Mouse (Mus musculus) spleen, adult 18-20 months (tissue): ENCODE measurements at regions not wholly inside any gene's neighbourhood (a gene's known extent, or its start where the extent isn't known, plus 50 kb on each side); places are given as distances from the start of the nearest gene placed in this dataset.

ENCODE experiments used
- DNase-seq, 2 experiments: peaks; one replicate each; pipeline ENCODE4 v3.0.0; 2022; ENCODE audit warnings: mixed read lengths in 2 of 2

DNA sequence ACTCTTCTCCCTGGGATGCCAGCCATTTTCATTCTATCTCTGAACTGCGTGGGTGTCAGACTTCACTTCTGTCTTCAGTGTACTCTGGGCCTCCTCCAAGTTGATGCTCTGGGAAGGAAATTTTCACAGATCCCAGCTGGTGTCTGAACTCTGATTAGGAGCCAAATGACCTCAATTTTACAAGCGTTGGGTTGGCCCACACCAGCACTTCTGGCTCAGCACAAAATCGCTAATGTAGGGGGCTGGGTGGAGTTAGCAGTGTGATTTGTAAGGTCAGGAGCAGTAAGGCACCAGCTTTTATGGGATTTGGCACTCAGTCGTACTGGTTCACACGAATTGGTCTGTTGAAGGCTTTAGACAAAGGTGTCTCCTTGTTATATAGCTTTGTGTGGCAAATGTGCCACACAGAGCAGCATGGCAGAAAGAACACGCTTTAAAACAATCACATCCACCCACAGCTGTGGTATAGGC, 576.3 kb upstream of the Kdm8 start:
- DNase-seq: no peak

GRCm38 (mm10) chr7:124868621-124869020, 575.9 kb upstream of the Kdm8 start:
- no peak for DNase-seq

GRCm38 (mm10) chr7:124880771-124881170, 563.7 kb upstream of the Kdm8 start:
- DNase-seq: no peak

GRCm38 (mm10) chr7:124907233-124907632, 537.2 kb upstream of the Kdm8 start:
- DNase-seq: no peak

DNA sequence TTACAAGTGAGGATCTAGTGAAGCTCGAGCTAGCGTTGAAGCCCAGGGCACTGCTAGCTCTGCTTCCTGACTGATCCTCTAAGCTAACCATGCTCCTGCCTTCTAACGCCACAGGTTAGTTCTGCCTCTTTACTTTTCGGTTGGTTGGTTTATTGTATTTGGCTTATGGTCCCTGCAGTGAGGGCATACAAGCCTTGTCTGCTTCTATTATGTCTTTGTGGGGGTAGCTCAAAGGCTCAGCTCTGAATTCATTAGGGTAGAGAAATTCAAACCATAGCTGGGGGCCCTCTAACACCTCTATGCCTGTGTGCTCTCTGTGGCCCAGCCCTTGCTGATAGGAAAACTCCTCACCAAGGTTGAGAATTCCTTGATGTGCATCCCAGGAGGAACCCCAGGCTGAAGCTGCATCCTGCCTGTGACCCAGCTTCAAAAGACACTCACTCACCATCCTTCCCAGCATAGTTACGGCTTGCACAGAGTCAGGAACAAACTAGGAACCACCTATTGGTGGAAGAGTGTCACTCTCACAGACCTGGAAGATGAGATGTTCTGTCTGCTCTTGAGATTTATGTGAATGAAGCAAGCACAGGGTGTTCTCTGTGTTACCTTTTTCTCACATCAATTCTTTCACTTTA, 536.7 kb upstream of the Kdm8 start:
- no peak for DNase-seq

DNA sequence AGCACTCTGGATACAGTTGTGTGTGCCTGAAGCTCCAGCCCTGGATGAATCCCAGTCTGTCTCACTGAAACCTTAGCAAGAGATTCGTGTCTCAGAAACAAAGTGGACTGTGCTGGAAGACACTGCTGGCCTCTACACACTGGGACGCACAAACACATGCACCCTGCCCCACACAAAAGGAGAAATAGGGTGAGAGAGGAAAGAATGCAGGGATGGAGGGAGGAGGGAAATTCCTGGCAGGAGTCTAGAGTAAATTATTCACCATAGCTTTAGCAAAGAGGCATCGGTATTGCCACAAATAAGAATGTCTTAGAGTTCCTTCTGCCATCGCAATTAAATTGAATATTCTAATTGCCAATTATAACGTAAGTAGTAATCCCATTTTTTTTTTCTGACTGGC, 530.4 kb upstream of the Kdm8 start:
- no peak for DNase-seq

DNA sequence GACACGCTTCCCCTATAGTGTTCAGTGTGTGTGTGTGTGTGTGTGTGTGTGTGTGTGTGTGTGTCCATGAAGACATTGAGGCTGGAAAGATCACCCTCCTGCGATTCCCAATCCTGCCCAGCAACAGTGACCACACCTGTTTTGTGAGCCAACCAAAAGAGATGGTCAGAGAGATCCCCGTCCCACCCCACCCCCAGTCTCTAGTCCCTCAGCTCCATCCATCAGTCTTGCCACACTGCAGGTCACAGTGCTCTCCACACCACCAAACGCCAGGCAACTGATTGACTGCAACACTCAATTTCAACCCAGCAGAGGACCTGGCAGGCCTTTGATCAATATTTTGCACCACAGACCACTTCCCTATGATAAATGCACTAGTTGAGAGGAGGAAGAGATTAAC, 530.0 kb upstream of the Kdm8 start:
- DNase-seq: no peak

- no peak for DNase-seq
These were observed 529.5 kb upstream of the Kdm8 start for GRCm38 (mm10) chr7:124914972-124915371.

DNA sequence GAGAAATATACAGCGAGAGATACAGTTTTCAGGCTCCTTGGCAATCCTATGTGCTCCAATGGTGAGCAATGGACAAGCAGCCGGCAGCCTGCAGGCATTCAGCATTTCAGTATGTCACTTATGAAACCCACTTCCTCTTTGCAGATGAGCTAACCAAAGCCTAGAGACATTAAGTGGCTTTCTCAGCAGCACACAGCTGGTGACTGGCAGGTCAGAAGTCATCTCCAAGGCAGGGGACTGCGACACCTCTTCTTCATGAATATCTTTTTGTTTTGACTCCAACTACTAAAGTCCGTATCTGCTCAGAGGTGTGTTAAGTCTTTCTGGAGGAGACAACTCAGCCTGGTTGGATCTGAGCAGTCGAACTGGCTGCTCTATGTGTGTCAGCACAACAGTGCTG, 528.8 kb upstream of the Kdm8 start:
- DNase-seq: no peak

- no peak for DNase-seq
These were observed 526.8 kb upstream of the Kdm8 start for GRCm38 (mm10) chr7:124917606-124918120.

GRCm38 (mm10) chr7:124922806-124923205, 521.7 kb upstream of the Kdm8 start:
- no peak for DNase-seq

- no peak for DNase-seq
These were observed 510.9 kb upstream of the Kdm8 start for GRCm38 (mm10) chr7:124933573-124933972.

DNA sequence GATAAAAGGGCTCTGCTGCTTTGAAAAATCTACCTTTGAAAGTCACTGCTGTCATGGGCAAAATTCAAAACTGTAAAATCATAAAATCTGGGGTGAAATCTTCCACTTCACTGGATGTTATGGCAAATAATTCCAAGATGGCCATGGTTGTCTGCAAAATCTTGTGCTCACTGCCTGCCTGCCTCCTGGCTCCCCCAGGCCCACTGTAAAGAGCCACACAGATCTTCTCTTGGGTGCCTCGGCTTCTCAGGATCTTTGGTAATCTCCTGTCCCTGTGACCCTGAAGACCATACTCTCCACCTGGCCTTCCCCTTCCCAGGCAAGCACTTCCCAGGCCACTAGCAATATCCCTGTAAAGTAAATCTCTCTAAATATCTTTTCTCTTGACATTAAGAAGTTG, 505.1 kb upstream of the Kdm8 start:
- no peak for DNase-seq

DNA sequence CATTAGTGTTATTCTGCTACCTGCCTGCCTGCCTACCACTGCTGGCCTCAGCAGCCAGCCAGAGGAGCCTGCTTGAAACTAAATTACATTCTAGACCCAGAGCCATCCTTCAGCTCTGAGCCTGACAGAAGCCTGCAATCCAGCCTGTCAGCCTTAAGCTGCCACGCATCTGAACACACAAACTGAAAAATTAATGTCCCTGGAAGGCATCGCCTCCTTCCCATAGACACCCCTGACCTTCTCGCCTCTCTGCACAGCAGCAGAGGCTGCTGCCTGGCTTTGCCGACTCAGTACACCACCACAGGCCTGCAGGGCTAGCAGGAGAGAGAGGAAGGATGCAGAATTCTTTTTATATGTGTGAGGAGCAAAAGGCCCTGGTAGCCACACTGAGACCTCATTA, 502.9 kb upstream of the Kdm8 start:
- DNase-seq: no peak

GRCm38 (mm10) chr7:124946424-124946823, 498.1 kb upstream of the Kdm8 start:
- no peak for DNase-seq

- DNase-seq: no peak
These were observed 487.1 kb upstream of the Kdm8 start for GRCm38 (mm10) chr7:124957329-124957728.

DNA sequence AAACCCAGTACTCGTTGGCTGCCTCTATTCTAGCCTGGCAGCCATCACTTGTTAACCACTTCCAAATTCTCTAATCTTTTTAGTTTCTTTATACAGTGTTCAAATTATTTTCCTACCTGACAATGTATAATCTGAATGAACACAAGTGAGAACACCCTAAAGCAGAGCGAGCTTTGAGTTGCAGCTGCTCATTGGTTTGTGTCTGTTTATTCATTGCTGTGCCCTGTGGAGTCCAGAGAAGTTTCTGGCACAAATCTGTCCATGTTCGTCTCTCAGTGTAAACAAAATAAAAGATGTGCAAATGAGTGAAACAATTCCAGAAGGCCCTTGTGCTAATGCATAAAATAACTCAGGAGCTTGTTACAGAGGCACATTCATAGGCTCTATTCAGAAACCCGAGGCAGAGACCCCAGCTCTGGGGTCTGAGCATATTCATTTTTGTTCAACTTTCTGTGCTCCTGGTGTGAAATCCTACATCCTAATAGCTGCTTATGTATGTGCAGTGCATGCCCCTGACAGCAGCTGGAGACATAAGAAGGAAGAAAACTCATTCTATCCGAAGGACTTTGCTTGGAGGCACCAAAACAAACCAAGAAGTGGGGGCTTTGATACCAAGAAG, 469.5 kb upstream of the Kdm8 start:
- DNase-seq: no peak

- no peak for DNase-seq
These were observed 455.0 kb upstream of the Kdm8 start for GRCm38 (mm10) chr7:124989456-124989855.

DNA sequence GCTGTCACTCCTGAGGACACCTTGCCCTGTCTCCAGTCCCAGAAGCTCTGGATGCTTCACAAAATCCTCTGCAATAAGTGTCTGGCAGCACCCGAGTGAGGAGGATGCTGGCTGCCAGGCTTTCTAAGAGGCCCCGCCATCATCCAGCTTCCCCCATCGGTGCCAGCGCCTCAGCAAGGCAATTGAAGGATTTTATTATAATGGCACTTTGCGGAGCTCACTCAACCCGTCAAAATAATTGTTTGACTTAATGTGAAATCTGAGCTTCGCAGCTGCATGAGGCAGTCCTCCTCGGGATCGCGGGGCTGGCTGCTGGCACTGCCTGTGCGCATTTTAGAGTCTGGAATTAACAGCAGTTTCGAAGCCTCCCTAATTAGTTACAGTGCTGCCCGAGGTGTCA, 453.8 kb upstream of the Kdm8 start:
- DNase-seq: no peak

DNA sequence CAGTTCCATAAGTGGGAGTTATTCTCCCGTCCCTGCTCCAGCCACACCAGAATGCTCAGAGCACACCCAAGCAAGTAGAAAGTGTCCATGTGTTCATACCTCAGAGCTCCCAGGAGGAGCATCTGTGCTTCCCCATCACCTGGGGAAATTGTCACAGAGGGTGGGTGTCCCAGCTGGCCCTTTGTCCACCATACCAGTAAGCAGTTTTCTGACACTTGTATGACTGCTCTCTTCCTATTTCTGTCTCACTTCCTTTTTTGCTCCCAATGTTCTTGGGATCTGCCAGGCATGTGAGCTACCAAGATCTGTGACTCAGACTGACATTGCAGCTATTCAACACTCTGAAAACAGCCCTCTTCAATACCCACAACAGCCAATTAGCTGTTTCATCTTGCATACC, 447.9 kb upstream of the Kdm8 start:
- no peak for DNase-seq

GRCm38 (mm10) chr7:125000669-125001068, 443.8 kb upstream of the Kdm8 start:
- DNase-seq: no peak

DNA sequence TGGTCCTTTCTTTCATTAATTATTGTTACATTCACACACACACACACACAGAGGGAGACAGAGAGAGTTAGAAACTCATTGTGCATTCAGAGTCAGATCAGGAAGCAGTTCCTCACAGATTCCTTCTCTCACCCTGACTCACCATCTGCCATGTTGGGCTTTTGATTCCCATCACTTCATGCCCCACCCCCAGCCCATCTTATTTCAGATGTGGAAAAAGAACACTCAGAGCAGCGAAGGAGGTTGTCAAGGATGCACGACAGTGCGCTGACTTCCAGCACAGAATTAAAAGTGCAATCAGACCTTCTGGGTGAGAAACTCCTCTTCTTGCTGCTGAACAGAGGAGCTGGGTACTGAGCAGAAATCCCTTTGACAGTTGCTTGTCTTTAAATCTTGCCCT, 438.8 kb upstream of the Kdm8 start:
- no peak for DNase-seq

- DNase-seq: no peak
These were observed 425.2 kb upstream of the Kdm8 start for GRCm38 (mm10) chr7:125019259-125019658.

- no peak for DNase-seq
These were observed 419.5 kb upstream of the Kdm8 start for GRCm38 (mm10) chr7:125024944-125025343.

DNA sequence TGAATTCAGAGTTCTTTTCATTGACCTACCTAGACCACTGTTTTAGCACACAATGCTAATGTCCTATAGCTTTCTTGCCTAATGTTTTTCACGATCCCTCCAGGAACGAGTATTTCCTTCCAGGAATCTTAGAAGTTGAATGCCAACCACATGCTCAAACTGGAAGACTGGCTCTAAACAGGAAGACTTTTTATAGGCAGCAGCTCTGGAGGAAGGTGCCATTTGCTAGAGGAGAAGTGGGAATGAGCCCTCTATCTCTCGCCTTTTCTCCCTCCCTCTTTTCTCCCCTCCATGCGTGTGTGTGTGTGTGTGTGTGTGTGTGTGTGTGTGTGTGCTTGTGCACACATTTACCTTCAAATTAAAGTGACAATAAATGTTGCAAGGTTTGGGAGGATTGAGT, 410.7 kb upstream of the Kdm8 start:
- no peak for DNase-seq
